Mouse (Mus musculus): Measurements from ENCODE around the gene Idh3b.

Gene Idh3b

DNA sequence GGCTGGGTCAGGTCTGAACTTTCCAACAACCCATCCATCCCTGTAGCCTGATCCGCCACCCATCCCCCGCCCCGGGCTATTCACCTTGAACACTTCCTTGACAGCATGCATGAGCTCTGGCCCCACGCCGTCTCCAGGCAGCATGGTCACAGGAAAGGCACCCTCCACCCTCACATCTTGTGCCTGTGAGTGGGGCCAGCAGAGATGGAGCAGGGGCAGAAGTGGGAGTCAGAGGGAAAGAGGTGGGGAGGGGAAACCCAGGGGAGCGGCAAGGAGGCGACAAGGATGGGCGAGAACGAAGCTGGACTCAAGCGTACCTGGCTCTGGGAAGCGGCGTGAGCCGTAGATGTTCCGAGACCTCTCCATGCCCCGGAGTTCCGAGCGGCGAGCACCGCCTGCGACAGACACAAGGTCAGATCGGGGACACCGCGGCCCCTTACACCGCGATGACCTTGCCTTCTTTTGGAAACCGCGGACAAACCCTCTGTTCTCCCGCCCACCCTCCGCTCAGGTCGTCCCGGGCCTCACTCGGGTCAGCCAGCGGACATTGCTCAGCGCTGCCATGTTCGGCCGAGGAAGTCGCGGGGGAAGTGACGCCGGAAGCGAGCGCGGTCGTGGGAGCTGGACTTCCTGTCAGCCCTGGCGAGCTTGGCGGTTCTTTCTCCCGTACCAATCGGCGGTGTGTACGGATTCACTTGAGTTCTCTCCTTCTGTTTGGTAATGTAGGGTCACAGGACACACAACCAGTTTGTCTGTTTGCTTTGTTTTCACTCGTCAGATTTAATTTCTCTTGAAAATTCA is at the start of gene Idh3b:
Gene Idh3b (minus strand): TSS at position 694 of the 801 bp plus-strand sequence.
- peak; percentile 72 to 80 for DNase-seq (ENCODE audit: low spot score in 2 of 2)

DNA sequence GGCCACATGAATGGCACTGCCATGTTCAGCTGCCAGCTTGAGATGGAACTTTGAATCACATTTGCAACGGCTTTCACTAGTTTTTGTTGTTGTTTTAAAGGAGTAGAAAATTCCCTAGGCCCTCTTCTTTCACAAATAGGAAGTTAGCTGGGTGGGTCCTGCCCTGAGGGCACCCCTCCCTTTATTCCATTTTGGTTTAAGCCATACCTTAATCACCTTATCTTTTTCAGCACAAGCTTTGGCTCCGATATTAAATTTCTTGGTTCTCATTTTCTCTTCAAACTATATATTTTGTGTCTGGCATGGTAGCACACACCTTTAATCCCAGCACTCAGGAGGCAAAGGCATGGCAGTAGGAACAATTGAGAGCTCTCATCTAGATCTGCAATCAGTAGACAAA is 45.2 kb upstream of the Idh3b start:
- DNase-seq (ENCODE audit: low spot score in 2 of 2) = no peak

- no peak for DNase-seq (ENCODE audit: low spot score in 2 of 2)
Measured at GRCm38 (mm10) chr2:130327057-130327456, 42.7 kb upstream of the Idh3b start.

GRCm38 (mm10) chr2:130303014-130303413 is 18.7 kb upstream of the Idh3b start:
- DNase-seq (ENCODE audit: low spot score in 2 of 2) = no peak

- DNase-seq (ENCODE audit: low spot score in 2 of 2) = no peak
Measured at GRCm38 (mm10) chr2:130297580-130297979, 13.2 kb upstream of the Idh3b start.

DNA sequence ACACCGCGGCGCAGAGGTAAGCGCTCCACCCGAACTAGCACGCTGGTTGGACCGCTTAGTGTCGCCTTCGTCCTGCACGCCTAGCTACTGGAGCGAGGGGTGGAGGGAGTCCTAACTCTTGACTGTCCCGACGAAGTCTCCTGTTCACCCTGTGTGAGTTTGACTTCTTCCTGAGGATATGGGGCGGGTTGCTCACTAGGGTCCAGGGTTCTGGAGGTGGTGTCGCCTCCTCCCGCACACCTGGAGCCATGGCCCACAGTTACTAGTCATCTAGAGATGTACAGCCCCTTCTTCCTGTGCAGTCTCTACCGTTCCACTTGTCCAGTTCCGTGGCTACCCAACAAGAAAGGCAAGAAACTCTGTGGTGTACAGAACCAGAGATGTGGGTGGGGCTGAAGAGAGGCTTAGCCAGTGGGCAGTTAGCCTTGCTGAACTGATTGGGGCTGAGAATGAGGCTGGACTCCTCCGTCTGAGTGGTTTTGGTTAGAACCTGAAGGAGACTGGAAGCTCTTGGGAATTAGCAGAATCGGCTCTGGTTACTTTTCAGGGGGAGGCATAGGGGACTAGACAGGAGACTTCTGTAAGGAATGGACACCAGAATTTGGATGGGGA is 11.9 kb upstream of the Idh3b start:
- DNase-seq (ENCODE audit: low spot score in 2 of 2) = no peak

GRCm38 (mm10) chr2:130295331-130296133 is 11.2 kb upstream of the Idh3b start:
- DNase-seq (ENCODE audit: low spot score in 2 of 2) = peak in 1 of 2 experiments; percentile 4

DNA sequence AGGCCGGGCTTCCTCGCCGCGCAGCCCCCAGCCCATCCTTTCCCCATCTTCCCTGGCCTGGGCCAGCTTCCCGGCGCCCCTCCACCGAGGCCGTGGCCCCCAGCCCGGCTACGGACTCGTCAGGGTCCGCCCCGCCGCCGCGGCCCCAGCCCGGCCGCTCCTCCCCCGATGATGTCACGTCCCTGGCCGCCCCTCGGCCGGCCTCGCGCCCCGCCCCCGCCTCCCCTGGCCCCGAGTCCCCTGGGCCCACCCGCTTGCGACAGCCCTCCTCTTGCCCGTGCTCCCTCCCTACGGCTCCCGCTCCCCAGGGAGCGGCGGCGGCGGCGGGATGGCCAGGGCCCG is 10.6 kb upstream of the Idh3b start, which contains the start of gene Ebf4:
Gene Ebf4 (plus strand): TSS at position 234 of the 342 bp plus-strand sequence.
- DNase-seq (ENCODE audit: low spot score in 2 of 2) = peak in 1 of 2 experiments; percentile 5

- no peak for DNase-seq (ENCODE audit: low spot score in 2 of 2)
Measured at GRCm38 (mm10) chr2:130294218-130294935, 10.0 kb upstream of the Idh3b start.

GRCm38 (mm10) chr2:130293486-130293885 is 9.1 kb upstream of the Idh3b start:
- DNase-seq (ENCODE audit: low spot score in 2 of 2) = no peak

GRCm38 (mm10) chr2:130293009-130293408 is 8.7 kb upstream of the Idh3b start:
- DNase-seq (ENCODE audit: low spot score in 2 of 2) = no peak

DNA sequence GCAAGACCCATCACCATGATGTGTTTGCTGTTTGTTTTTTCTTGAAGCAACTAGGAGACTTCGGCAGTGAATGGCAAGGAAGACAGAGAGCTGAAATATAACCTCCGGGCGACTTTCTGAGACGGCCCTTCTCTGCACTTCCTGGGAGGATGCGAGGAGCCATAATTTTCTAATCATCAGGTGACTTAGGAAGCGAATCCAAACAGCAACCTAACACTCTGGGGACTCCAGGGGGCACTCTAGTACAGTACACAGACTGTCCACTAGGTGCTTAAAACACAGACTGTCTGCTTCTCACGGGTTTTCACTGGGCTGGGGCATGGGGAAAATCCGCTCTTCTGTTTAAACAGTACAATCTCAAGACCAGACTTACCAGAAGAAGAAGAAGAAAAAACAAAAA is 7.1 kb upstream of the Idh3b start:
- peak in 1 of 2 experiments; percentile 37 for DNase-seq (ENCODE audit: low spot score in 2 of 2)

GRCm38 (mm10) chr2:130289086-130289485 is 4.7 kb upstream of the Idh3b start:
- no peak for DNase-seq (ENCODE audit: low spot score in 2 of 2)

DNA sequence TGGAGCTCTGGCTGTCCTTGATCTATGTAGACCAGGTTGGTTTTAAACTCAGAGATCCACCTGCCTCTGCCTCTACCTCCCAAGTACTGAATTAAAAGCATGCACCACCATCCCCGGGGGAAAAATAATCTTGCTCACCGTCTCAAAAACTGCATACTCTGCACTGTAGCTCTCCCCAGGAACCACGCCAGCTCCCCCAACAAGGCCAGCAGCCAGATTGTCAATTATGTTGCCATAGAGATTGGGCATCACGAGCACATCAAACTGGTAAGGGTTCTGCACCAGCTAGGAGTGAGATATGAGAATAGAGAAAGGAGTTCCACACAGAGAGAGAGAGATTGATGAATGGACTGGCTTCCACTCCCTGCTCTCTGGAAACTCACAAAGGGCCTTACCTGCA is 3.5 kb downstream of the Idh3b start:
- no peak for DNase-seq (ENCODE audit: low spot score in 2 of 2)

DNA sequence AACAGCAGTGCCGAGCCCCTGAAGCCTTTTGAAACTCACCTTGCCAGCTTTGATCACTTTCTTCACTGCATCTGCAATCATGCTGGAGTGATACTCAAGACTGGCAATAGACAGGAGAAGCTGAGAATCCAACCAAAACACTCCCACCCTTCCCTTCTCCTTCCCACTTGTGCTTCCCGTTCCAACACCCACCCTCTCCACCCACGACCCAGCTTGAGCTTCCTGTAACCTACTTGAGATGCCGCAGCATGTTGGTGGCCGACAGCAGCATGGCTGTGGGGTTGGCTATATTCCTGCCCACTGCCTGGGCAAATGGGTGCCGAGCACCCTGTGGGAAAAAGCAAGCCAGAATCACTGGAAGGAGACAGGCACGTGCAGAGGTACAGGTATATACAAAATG is 4.1 kb downstream of the Idh3b start:
- no peak for DNase-seq (ENCODE audit: low spot score in 2 of 2)

DNA sequence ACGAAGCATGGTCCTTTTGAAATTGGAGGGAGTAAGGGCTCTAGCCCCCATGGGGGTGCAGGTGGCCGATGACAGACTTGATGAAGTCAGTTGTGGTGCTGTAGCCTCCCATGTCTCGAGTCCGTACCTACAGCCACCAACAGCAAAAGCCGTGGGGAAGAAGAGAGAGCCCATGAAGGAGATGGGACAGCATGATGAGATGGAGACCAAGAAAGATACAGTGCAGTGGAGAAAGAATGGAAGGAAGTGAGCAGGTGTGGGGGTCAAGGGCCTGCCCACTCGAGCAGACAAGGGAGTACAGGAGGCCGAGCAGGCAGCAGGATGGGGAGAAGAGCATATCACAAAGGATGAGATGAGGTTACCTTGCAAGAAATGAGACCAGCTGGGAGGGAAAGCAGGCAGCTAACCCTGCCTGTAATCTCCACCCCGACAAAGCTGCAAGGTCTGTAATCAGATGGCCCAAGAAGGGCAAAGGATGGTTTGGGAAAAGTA is 4.7 kb downstream of the Idh3b start:
- no peak for DNase-seq (ENCODE audit: low spot score in 2 of 2)

DNA sequence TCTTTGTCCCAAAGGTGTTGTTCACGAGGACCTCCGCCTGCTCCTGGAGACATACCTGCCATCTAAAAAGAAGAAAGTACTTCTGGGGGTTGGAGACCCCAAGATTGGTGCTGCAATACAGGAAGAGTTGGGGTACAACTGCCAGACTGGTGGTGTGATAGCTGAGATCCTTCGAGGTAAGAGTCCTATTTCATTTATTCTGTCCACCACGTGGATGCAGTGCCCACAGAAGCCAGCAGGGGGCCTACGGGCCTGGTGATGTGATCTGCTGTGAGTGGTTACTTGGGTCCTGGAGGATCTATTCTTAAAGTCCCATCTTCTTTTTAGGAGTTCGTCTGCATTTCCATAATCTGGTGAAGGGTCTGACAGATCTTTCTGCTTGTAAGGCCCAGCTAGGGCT is 8.7 kb downstream of the Idh3b start:
- DNase-seq (ENCODE audit: low spot score in 2 of 2) = peak; percentile 48 to 68

- DNase-seq (ENCODE audit: low spot score in 2 of 2) = no peak
Measured at GRCm38 (mm10) chr2:130274862-130275261, 9.5 kb downstream of the Idh3b start.

GRCm38 (mm10) chr2:130274149-130274861 is 10.0 kb downstream of the Idh3b start, which contains the start of gene Nop56:
Gene Nop56 (plus strand): TSS chr2:130274430.
- DNase-seq (ENCODE audit: low spot score in 2 of 2) = peak; percentile 99

DNA sequence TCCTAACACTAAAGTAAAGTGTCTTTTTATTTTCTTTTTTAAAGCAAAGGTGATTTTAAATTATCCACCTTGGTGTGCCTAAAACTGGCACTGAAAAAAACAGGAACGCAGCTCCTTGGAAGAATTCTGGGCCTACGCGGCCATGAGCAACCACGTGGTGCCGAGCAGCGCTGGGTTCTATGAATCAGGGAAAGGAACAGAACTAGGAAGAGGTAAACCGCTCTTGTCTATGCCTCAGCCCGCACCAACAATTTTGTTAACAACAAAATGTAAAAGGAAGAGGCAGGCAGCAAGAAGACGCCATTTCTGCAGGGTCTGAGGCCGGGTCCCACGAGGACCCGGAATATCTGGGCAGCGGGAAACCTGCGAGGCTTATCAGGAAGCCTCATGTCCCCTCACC is 10.6 kb downstream of the Idh3b start:
- no peak for DNase-seq (ENCODE audit: low spot score in 2 of 2)

DNA sequence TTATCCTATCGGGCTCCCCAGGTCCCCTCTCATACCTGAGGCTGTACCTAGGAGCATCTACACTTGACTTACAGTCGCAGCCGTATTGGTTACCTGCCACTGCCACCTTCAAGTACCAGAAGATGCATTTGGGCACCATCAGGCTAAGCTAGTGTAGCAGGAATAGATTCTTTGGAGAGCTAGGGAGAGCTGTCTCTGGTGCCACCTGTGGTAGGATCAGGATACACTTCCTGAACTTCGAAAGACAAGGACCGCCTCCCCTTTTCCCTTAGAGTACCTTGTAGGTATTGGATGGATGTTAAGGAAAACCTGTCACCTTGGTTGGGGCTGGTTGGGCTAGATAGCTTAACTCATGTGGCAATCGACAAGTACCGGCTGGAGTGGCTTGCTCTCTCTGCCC is 16.3 kb downstream of the Idh3b start:
- DNase-seq (ENCODE audit: low spot score in 2 of 2) = no peak

All from spleen, postnatal 14 days (tissue).